Mouse (Mus musculus) hindlimb bud, embryonic 11.5 days (tissue): ENCODE measurements at regions not wholly inside any gene's neighbourhood (a gene's known extent, or its start where the extent isn't known, plus 50 kb on each side); places are given as distances from the start of the nearest gene placed in this dataset.

Source experiments
- DNase-seq: peaks from one replicate; pipeline ENCODE4 v3.0.0-alpha.2; 2012; ENCODE audit warnings: low read depth, low spot score; ENCODE audit errors: extremely low spot score

DNA sequence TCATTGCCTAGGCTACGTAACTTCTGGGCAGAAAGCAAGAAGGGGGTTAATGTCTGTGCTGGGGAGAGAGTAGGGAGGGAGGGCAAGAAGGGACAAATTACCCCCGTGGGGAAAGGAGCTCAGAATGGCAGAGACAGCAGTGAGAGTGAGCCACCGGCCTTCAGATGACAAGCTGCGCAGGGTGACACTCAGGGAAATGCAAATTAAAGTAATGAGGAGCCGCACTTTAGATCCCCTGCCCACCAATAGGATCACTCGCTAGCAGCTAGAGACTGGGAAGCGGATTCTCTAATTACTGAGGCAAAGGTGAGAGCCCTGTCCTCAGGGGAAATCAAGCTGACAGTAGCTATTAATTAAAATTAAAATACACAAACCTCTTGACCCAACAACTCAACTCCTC lies 202.5 kb downstream of the Arhgef10l start:
- no peak for DNase-seq

DNA sequence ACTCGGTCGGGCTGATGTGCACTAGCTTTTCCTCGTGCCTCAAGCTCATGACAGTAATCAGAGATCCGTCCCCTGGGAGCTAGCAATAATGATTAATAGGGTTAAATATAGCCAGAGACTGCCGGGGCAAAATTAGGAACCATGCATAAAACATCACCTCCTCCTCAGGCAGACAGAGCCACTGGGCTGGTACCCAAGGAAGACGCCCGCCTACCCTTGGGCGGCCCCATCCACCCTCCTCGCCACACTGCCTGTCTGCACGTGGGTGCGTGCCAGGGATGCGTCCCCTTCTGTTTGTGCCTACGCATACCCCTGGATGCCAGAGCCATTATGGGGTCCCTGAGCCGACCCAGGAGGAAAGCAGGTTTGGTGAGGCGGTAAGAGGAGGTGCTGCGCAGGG lies 204.5 kb downstream of the Arhgef10l start:
- no peak for DNase-seq

DNA sequence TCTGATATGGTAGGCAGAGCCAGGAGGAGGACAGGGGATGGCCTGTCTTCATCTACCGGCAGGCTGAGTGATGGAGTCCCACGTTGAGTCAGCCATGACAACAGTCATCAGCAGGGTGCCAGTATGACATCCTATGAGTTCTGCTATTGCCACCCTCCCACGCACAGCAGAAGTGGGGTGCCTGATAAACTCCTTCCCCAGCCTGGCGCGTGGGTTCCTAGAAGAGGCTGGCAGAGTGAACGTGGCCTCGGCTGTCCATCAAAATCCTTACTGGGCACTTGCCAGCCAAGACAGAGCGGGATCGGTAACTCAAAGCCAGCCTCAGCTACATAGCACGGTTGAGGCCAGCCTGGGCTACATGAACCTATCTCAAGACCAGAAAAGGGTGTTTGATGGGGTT lies 202.5 kb upstream of the Igsf21 start:
- DNase-seq: no peak

DNA sequence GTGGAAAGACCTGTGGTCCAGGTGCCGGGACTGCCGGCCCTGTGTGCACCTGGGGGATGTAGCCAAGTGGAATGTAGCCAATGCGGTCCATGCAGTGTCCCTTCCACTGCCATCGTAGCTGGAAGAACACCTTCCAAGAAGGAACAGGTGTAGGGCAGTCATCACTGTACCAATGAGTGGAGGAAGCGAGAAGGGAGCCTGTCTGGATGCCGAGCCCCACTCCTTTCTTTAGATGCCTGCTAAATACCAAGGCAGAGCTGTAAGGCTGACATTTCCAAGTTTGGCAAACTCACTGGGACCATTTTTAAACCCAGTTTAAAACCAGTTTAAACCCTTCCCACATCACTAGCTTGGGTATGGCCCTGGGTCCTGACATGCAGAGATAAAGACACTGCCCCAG lies 199.9 kb upstream of the Igsf21 start:
- DNase-seq: no peak

DNA sequence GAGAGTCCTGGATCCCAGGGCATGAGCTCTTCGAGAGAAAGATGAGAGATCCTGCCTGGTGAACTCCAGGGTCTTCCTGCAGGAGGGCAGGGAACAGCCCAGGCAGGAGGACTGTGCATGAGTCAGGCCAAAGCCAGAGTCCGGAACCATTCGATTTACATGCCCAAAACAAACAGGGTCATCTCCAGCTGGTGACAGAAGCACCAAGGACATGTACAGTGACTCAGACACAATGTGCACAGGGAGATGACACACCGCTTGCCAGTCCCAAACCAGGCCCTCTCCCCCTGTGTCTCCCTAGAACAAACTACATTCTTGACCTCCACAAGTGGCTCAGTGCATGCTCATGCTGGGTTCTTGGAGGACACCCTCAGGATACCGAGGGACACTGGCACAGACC lies 199.3 kb upstream of the Igsf21 start:
- no peak for DNase-seq

DNA sequence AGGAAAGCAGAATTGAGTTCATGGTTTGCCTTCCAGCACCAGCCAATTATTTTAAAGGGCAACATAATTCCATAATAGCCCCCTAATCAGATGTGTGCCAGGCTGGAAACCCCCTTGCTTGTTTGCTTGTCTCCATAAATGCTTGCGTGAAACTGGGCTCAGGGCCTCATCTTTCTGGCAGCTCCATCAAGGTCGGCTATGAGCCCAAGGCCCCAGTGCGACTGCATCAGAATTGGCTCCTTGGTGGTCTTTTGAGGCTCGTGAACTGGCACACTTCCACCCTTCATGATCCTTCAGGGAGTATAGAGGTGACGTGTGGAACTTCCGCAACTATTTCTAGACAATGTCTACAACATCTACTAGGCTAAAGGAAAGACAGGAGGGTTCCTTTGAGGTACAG lies 196.6 kb upstream of the Igsf21 start:
- no peak for DNase-seq

DNA sequence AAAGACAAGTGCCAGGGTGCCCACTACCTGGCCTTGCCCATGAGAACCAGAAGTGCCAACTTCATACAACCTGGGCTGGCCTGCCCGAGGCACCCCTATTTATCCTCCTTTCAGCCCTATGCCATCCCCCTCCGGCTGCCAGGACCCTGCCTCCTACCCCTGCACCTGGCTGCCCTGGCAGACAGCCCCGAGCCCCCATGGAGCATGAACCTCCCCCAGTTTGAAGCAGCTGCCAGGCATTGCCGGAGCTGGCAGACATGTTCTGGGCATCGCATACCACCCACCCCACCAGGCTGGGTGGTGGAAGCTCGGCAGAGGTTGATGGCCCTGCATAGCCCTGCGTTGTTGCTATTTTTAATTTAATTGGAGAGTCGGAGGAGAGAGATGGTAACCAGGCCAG lies 195.2 kb upstream of the Igsf21 start:
- no peak for DNase-seq

DNA sequence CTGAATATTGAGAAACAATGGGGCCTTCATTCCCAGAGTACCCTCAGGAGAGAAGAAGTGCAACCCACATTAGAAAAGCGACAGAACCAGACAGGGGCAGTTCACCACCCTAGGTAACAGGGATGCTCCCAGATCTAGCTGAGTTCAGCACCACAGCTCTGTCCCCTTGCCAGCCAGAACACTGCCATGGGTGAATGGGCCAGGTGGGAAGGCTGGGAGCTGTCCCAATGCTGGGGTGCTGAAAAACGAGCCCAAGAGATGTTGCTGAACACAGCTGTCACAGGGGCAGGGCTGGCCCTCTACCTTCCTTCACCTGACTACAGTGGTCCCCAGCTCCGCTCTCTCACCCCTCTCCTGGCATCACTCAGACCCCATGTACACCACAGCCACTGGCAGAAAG lies 193.3 kb upstream of the Igsf21 start:
- DNase-seq: peak; percentile 68

DNA sequence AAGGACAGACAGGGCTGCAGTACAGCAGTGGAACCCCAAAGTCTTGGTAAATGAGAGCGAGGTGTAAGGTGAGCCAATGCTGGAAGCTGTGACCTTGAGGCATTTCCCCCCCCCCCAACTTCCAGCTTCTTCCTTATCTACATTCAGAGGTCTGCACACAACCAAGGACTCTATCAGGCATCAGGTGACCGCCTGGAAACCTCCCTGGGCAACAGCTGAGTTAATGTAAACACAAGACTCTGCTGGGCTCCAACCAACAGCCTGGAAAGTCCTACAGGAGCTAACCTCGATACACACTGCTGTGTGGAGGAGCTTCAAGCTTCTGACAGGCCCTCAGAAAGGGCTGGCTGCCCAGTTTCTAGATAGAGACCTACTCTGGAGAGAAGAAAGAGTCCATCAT lies 189.4 kb upstream of the Igsf21 start:
- DNase-seq: no peak

DNA sequence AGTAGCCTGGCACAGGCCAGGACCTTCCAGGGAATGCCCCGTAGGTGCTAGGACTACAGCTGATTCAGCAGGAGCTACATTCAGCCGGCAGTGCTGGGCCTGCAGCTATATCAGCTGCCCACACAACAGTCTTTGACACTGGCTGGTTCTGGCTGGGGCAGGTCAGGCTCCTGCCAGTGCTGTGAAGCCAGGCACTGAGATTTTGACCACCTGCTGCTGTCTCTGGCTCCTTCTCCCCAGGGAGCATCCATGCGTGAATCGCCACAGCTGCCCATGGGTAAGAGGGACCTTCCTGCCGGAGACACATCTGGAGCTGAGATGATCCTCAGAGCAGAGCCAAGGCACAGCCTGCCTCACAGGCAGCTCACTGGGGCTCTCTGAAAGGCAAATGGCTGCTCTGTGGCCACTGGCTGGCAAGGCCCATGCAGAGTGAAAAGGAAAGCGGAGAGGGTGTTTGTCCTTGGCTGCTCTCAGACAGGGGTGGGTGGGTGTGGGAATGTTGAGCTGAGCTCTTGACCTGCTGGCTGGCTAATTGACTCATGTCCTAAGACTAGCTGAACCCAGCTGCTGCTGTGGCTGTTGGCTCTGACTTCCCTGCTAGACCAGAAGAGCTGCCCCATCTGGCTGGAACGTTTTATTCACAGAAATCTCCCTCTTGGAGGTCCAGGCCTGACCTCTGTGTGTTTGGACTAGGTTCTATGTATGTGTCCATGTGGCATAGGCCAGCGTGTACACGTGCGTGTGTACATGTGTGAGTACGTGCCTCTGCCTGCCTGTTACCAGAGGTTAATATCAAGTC lies 187.4 kb upstream of the Igsf21 start:
- no peak for DNase-seq

DNA sequence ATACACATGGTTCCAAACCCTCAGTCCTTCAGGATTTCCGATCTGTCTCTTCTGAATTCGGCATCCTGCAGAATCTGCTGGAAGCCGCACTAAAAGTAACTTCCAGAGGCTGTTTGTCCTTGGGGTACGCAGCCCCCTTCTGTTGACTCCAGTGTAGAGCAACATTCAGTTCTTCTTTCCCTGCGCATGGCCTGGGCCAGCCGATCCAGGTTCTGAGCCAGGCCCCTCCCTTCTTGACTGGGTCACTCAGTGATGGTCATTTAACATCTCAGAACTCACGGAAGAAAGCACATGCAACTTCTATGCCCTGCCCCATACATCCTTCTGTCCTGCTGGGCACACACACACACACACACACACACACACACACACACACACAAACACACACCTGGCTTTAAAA lies 185.5 kb upstream of the Igsf21 start:
- DNase-seq: no peak

DNA sequence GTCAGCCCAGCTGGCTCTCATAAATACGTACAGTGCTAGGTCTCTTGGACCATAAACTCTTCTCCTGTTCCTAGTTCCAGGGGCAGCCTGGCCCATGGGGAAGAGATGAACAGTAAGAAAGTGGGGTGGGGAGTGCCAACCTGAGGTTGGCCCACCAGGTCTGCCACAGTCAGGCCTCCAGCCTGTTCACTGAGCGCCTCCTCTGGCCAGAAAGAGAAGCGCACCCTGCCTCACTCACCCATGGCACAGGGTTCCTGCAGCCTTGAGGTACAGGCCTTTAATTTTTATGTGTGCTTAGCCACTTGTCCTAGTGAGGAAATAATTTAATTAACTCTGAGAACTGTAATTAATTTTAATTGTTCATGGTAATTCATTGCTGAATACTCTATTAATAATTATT lies 180.5 kb upstream of the Igsf21 start:
- DNase-seq: no peak

DNA sequence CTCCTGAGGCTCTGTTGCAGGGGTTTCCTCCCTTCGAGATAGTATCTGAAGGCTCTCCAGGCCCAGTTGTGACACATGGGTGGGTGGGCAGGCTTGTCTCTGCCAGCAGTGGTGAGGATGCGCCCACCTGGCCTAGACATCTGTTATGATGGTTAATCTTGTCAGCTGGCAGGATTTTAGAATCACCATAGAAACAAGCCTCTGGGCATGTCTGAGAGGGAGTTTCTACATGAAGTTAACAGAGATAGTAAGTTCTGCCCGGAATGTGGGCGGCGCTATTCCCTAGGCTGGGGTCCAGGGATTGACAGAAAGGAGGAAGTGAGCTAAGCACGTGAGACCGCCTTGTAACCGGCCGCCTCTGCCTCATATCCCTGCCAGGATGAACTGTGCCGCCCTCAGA lies 177.2 kb upstream of the Igsf21 start:
- DNase-seq: no peak

DNA sequence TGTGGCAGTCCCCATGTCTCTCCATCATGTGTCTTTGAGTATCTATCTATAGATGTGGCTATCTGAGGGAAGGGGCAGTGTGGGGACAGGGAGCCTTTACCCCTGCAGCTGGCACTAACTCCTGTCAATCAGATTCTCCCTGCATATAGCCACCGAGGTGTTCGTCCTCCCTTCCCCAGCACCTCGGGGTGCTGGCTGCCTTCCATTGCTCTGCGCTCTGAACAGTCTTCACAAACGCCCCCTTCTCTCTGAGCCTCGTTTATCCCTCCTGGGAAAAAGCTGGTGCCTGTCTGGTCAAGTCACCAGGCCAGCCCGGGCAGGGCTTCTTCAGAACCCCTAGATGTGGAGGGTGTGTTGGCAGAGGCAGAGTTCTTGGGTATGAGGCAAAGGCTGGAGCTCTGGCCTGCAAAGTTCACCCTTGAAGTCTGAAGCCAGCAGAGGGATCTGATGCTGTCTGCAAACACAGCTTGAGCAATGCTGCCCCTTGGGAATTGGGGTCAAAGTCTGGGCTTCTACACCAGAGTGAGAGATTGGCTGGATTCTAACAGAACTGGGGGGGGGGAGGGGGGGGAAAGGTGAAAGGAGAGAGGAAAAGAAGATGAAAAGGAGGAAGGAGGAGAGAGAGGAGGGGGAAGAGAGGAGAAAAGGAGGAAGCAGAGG lies 175.5 kb upstream of the Igsf21 start:
- DNase-seq: no peak

DNA sequence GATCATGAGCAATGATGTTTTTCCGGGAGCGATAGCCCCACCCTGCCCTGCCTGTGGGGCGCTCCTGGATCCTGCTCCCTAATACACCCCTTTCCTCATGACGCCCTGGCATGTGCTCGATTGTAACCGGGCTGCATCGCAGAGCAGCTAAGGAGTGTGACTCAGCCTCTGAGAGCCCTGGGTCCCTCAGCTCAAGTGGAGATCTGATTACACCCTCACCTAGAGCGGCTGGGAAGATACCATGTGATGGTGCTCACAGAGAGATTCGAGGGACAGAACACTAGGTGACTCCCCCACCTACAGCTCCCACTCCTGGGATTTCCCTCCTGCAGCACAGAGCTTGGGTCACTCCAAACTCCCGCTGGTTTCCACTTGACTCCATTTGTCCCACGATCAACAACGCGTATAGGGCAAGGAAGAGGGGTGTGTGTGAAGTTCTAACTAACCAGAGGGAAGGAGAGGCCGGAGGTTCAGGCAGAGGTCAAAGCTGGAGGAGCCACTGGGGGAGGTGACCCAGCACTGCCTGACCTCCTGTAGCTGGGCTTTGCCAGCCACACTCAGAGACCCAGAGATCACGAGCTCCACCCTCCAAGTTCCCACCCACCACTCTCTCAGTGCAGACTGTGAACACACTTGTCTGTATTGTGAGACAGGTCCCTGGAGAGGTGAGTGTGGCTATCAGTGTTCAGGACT lies 173.3 kb upstream of the Igsf21 start:
- DNase-seq: no peak

DNA sequence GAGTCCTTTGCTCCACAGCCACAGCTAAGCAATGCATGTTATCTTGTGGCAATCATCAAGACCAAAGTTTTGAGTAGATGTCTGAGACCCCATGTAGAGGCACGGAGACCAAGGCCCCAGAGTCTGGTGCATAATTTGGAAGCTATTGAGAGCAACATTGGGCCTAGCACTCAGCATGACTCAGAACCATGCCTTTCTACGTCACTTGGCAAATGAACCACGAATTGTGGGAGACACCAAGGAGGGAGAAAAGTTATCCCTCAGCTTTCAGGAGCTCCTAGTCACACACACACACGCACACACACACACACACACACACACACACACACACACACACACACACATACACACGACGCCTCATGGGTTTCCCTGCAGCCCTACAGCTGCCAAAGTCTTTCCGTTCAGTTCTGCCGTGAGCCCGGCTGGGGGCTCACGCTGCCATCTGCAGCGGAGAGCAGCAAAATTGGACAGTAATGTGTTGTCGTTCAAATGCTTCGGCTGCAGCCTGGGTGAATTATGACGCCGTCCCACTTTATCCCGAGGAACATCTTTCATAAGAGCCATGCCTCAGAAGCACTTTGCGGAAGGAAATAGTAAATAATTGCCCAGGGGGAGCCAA lies 165.8 kb upstream of the Igsf21 start:
- no peak for DNase-seq

DNA sequence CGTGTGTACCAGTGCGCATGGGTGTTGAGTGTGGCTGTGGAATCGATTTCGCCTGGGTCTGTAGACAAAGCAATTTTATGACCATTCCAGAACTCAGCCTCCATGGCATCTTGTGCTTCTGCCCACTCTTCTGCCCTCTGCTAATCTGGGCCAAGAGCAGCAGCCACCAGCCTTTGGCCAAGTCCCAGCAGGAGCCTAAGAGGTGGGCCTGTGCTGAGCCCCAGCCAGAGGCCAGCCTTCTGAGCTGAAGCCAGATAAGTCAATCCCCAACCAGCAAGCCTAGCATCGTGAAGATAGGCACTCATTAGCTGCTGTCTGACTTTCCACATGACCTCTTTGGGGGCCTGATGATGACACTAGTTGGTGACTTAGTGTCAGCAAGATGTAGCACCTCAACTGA lies 161.9 kb upstream of the Igsf21 start:
- no peak for DNase-seq

DNA sequence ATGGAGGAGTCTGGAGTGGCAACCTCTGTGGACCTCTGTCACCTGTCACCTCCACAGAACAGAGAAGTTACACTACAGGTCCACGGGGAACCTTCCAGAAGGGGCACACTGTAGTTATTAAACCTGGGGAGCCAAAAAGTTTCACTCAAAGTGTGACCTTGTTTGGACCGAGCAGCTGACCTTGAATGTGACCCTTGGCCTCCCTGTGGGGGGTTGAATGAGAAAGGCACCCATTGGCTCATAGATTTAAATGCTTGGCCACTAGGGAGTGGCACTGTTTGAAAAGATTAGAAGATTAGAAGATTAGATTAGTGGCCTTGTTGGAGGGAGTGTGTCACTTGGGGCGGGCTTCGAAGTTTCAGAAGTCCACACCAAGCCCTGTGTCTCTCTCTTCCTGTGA lies 160.3 kb upstream of the Igsf21 start:
- DNase-seq: no peak

DNA sequence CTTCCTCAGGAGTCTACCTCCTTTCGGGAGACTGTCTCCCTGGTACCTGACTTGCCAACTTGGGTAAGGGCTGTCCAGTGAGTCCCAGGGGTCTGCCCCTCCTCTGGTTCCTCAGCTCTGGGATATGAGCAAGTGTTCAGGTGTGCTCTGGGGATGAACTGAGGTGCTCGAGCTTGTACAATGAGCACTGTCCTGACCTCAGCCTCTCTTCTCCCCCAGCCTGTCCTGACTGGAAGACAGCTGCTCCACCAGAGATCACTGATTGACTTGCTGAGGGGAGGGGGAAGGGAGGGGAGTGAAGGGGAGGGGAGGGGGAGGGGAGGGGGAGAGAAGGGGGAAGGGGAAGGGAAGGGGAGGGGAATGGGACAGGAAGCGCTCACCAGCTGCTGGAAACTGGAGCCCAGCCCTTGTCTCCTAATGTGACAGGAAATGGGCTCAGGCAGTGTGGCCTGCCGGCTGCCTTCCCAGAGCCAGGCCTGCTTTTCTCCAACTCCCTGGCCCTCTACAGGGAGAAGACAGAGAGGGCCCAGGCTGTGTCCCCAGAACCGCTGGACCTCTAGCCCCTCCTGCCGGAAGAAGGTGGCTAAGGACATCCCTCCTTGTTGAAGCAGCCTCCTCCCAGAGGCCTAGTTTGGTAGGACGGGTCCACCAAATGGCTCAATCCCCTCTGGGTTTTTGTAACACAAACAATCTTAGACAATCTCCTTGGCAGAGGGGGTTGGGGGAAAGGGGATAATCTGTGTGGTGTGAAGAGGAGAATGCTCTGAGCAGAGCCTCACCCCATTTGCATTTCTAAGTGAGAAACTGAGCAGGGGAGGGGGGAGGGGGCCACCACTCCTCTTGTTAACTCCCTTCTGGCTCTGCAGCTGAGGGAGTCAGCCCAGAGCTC lies 159.7 kb upstream of the Igsf21 start:
- DNase-seq: peak; percentile 26

DNA sequence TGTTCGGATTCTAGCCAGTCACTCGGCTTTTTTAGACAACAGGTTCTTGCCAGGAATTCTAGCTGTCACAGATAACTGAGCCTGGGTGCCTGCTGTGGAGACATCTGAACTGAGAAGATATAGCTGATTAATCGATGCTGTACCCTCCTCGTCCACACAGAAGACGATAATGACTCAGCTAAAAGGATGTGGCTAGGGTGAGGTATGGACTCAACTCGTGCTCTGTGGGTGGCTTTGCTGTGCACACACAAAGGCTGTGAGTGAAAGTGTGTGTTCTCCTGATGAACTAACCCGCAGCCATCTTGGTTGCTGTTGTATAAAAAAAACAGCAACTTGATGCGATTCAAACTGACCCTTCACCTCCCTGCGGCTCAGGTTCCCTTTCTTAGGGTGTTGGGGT lies 158.8 kb upstream of the Igsf21 start:
- no peak for DNase-seq

DNA sequence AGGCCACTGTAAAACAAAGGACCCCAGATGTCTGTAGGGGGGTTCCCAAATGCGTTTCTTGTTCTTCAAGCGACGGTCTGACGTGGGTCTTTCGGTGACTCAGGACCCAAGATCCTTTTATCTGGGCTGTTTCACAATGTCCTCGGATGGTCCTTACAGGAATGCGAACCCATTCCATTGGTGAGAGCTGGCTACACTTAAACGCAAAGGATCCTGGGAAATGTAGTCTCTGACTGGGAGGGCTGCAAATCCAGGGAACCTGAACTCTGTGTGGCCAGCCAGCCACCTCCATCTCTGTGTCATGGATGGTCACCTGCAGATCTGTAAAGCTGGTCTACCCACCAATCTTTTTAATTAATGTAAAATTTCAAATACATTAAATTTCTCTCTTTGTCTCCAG lies 156.5 kb upstream of the Igsf21 start:
- DNase-seq: no peak
